Mouse (Mus musculus): ENCODE measurements around the gene Mprip. TPM values are rescaled to one million over a fixed set of nuclear protein-coding genes. Genes with fewer than 3 reads are reported as not detected.

Gene Mprip
- polyA plus RNA-seq, 1 experiment from 2014 or later = 87.9 TPM

Other genes with a start within 250 kb of the Mprip start
- 18.8 and 19.3 TPM in 2 replicates for gene Jmjd4, start 211.3 kb upstream of the Mprip start, polyA plus RNA-seq (2016; fragmentation: Nextera tagmentation; extraction: Ambion mirVana)
- gene Snap47, start 210.1 kb upstream of the Mprip start, polyA plus RNA-seq (2016; fragmentation: Nextera tagmentation; extraction: Ambion mirVana) = 157 and 169 TPM in 2 replicates
- gene Zfp867, start 188.8 kb upstream of the Mprip start, polyA plus RNA-seq (2016; fragmentation: Nextera tagmentation; extraction: Ambion mirVana) = 8.7 and 10.1 TPM in 2 replicates
- gene Zkscan17, start 134.6 kb upstream of the Mprip start, polyA plus RNA-seq (2016; fragmentation: Nextera tagmentation; extraction: Ambion mirVana) = 28.3 and 29.9 TPM in 2 replicates
- gene Nlrp3, start 119.7 kb upstream of the Mprip start, polyA plus RNA-seq (2016; fragmentation: Nextera tagmentation; extraction: Ambion mirVana) = 0.08 and 0.25 TPM in 2 replicates
- gene Olfr222, start 85.1 kb upstream of the Mprip start, polyA plus RNA-seq (2016; fragmentation: Nextera tagmentation; extraction: Ambion mirVana) = 0.09 TPM in 1 of 2 replicates, not detected in the other
- not detected in 2 replicates for gene Olfr223, start 68.0 kb upstream of the Mprip start, polyA plus RNA-seq (2016; fragmentation: Nextera tagmentation; extraction: Ambion mirVana)
- gene Pld6, start 126.3 kb downstream of the Mprip start, polyA plus RNA-seq (2016; fragmentation: Nextera tagmentation; extraction: Ambion mirVana) = 3.2 and 4.0 TPM in 2 replicates
- 37.0 and 39.2 TPM in 2 replicates for gene Flcn, start 148.7 kb downstream of the Mprip start, polyA plus RNA-seq (2016; fragmentation: Nextera tagmentation; extraction: Ambion mirVana)
- gene Nt5m, start 178.1 kb downstream of the Mprip start, polyA plus RNA-seq (2016; fragmentation: Nextera tagmentation; extraction: Ambion mirVana) = 42.9 and 43.0 TPM in 2 replicates
- gene Cops3, start 178.5 kb downstream of the Mprip start, polyA plus RNA-seq (2016; fragmentation: Nextera tagmentation; extraction: Ambion mirVana) = 200 and 218 TPM in 2 replicates

Measured in embryonic facial prominence, embryonic 12.5 days (tissue).